Mouse (Mus musculus): ENCODE data around the gene Trir. TPM values are rescaled to one million over a fixed set of nuclear protein-coding genes. Genes with fewer than 3 reads are reported as not detected.

The Trir gene
- polyA plus RNA-seq, 1 experiment from 2014 or later = 102 TPM

GRCm38 (mm10) chr8:85073041-85073612 lies 46.5 kb downstream of the Trir start:
- peaks cover 17% of the 10 kb centered on the region; the same call in 1 of the 2 replicates for H3K4me1 ChIP-seq
- H3K27ac ChIP-seq = no peak overlapping the region
- H3K27me3 ChIP-seq = no peaks in the 10 kb centered on the region
- 94% methylated on average over 15 of the region's 15 CpGs for WGBS
- H3K9ac ChIP-seq = no peak overlapping the region
- no peak for ATAC-seq (ENCODE audit: insufficient number of reproducible peaks, low FRiP score, low TSS enrichment, low read depth)
- H3K9me3 ChIP-seq = no peaks in the 10 kb centered on the region
- H3K36me3 ChIP-seq = peaks cover 38% of the 10 kb centered on the region
- H3K4me2 ChIP-seq = no peak overlapping the region
- H3K4me3 ChIP-seq = no peak overlapping the region

- WGBS = 81% methylated on average over 10 of the region's 10 CpGs
- Histone ChIP-seq H3K36me3 (peaks cover 46% of the 10 kb centered on the region), H3K4me2 (no peak overlapping the region), H3K4me1 (peaks cover 17% of the 10 kb centered on the region; the same call in 1 of the 2 replicates), H3K9me3 (no peaks in the 10 kb centered on the region), H3K27me3 (no peaks in the 10 kb centered on the region), H3K9ac (no peak overlapping the region), H3K4me3 (no peak overlapping the region), H3K27ac (no peak overlapping the region)
- ATAC-seq (ENCODE audit: insufficient number of reproducible peaks, low FRiP score, low TSS enrichment, low read depth) = no peak
Observed at GRCm38 (mm10) chr8:85074167-85074566, 47.5 kb downstream of the Trir start.

- WGBS = 91% methylated on average over 10 of the region's 10 CpGs
- Histone ChIP-seq H3K27me3 (no peaks in the 10 kb centered on the region), H3K4me3 (no peak overlapping the region), H3K27ac (no peak overlapping the region), H3K4me1 (peaks cover 21% of the 10 kb centered on the region; the same call in 1 of the 2 replicates), H3K9me3 (no peaks in the 10 kb centered on the region), H3K36me3 (peaks cover 46% of the 10 kb centered on the region), H3K4me2 (no peak overlapping the region), H3K9ac (no peak overlapping the region)
- no peak for ATAC-seq (ENCODE audit: insufficient number of reproducible peaks, low FRiP score, low TSS enrichment, low read depth)
Observed at GRCm38 (mm10) chr8:85074617-85075016, 48.0 kb downstream of the Trir start.

GRCm38 (mm10) chr8:85076001-85076400 lies 49.4 kb downstream of the Trir start:
- no peak overlapping the region for H3K4me2 ChIP-seq
- H3K9ac ChIP-seq = no peak overlapping the region
- H3K4me3 ChIP-seq = no peak overlapping the region
- WGBS = 84% methylated on average over 9 of the region's 9 CpGs
- H3K4me1 ChIP-seq = peaks cover 23% of the 10 kb centered on the region; the same call in 1 of the 2 replicates
- peaks cover 46% of the 10 kb centered on the region for H3K36me3 ChIP-seq
- ATAC-seq (ENCODE audit: insufficient number of reproducible peaks, low FRiP score, low TSS enrichment, low read depth) = no peak
- H3K27ac ChIP-seq = no peak overlapping the region
- H3K9me3 ChIP-seq = no peaks in the 10 kb centered on the region
- no peaks in the 10 kb centered on the region for H3K27me3 ChIP-seq

GRCm38 (mm10) chr8:85076993-85077392 lies 50.4 kb downstream of the Trir start:
- no peaks in the 10 kb centered on the region for H3K9me3 ChIP-seq
- peaks cover 30% of the 10 kb centered on the region for H3K4me1 ChIP-seq
- H3K27ac ChIP-seq = no peak overlapping the region
- H3K27me3 ChIP-seq = no peaks in the 10 kb centered on the region
- H3K9ac ChIP-seq = no peak overlapping the region
- ATAC-seq (ENCODE audit: insufficient number of reproducible peaks, low FRiP score, low TSS enrichment, low read depth) = no peak
- H3K4me3 ChIP-seq = no peak overlapping the region
- H3K36me3 ChIP-seq = peaks cover 46% of the 10 kb centered on the region
- no peak overlapping the region for H3K4me2 ChIP-seq
- WGBS = 0% methylated on average over 2 of the region's 2 CpGs

Small RNA genes within 50 kb of the gene (microRNA-seq; reads per million reads assigned to microRNA genes)
- gene Mir7070 = not detected

Other genes starting within 250 kb of the Trir start
- 87.0 and 100 TPM in 2 replicates for gene Nfix, start 226.5 kb upstream of the Trir start, polyA plus RNA-seq (2015; fragmentation: Nextera tagmentation; extraction: Ambion mirVana)
- 7.5 and 8.0 TPM in 2 replicates for gene Dand5, start 204.0 kb upstream of the Trir start, polyA plus RNA-seq (2015; fragmentation: Nextera tagmentation; extraction: Ambion mirVana)
- gene Gadd45gip1, start 195.3 kb upstream of the Trir start, polyA plus RNA-seq (2015; fragmentation: Nextera tagmentation; extraction: Ambion mirVana) = 44.7 and 45.6 TPM in 2 replicates
- 102 and 122 TPM in 2 replicates for gene Rad23a, start 186.2 kb upstream of the Trir start, polyA plus RNA-seq (2015; fragmentation: Nextera tagmentation; extraction: Ambion mirVana)
- 1,060 and 1,089 TPM in 2 replicates for gene Calr, start 179.9 kb upstream of the Trir start, polyA plus RNA-seq (2015; fragmentation: Nextera tagmentation; extraction: Ambion mirVana)
- 94.4 and 98.2 TPM in 2 replicates for gene Farsa, start 169.8 kb upstream of the Trir start, polyA plus RNA-seq (2015; fragmentation: Nextera tagmentation; extraction: Ambion mirVana)
- 58.0 and 70.0 TPM in 2 replicates for gene Syce2, start 154.7 kb upstream of the Trir start, polyA plus RNA-seq (2015; fragmentation: Nextera tagmentation; extraction: Ambion mirVana)
- 31.1 and 34.3 TPM in 2 replicates for gene Gcdh, start 132.9 kb upstream of the Trir start, polyA plus RNA-seq (2015; fragmentation: Nextera tagmentation; extraction: Ambion mirVana)
- gene Klf1, start 124.9 kb upstream of the Trir start, polyA plus RNA-seq (2015; fragmentation: Nextera tagmentation; extraction: Ambion mirVana) = 1.4 and 2.5 TPM in 2 replicates
- 19.2 and 22.1 TPM in 2 replicates for gene Dnase2a, start 118.3 kb upstream of the Trir start, polyA plus RNA-seq (2015; fragmentation: Nextera tagmentation; extraction: Ambion mirVana)
- gene Mast1, start 89.5 kb upstream of the Trir start, polyA plus RNA-seq (2015; fragmentation: Nextera tagmentation; extraction: Ambion mirVana) = 0.34 and 0.35 TPM in 2 replicates
- 0.19 and 0.24 TPM in 2 replicates for gene Rtbdn, start 79.8 kb upstream of the Trir start, polyA plus RNA-seq (2015; fragmentation: Nextera tagmentation; extraction: Ambion mirVana)
- gene Gm49661, start 57.4 kb upstream of the Trir start, polyA plus RNA-seq (2015; fragmentation: Nextera tagmentation; extraction: Ambion mirVana) = not detected in 2 replicates
- gene Prdx2, start 57.2 kb upstream of the Trir start, polyA plus RNA-seq (2015; fragmentation: Nextera tagmentation; extraction: Ambion mirVana) = 635 and 681 TPM in 2 replicates
- 95.2 and 95.6 TPM in 2 replicates for gene Rnaseh2a, start 57.1 kb upstream of the Trir start, polyA plus RNA-seq (2015; fragmentation: Nextera tagmentation; extraction: Ambion mirVana)
- 30.4 and 42.5 TPM in 2 replicates for gene Junb, start 48.1 kb upstream of the Trir start, polyA plus RNA-seq (2015; fragmentation: Nextera tagmentation; extraction: Ambion mirVana)
- gene Hook2, start 36.2 kb upstream of the Trir start, polyA plus RNA-seq (2015; fragmentation: Nextera tagmentation; extraction: Ambion mirVana) = 26.9 and 28.8 TPM in 2 replicates
- gene Best2, start 12.3 kb upstream of the Trir start, polyA plus RNA-seq (2015; fragmentation: Nextera tagmentation; extraction: Ambion mirVana) = 0.12 TPM in 2 replicates
- gene Asna1, start 1.5 kb upstream of the Trir start, polyA plus RNA-seq (2015; fragmentation: Nextera tagmentation; extraction: Ambion mirVana) = 113 and 117 TPM in 2 replicates
- gene Tnpo2, start 10.1 kb downstream of the Trir start, polyA plus RNA-seq (2015; fragmentation: Nextera tagmentation; extraction: Ambion mirVana) = 32.7 and 33.7 TPM in 2 replicates
- 30.1 and 32.3 TPM in 2 replicates for gene Fbxw9, start 33.2 kb downstream of the Trir start, polyA plus RNA-seq (2015; fragmentation: Nextera tagmentation; extraction: Ambion mirVana)
- gene Gm5741, start 41.2 kb downstream of the Trir start, polyA plus RNA-seq (2015; fragmentation: Nextera tagmentation; extraction: Ambion mirVana) = not detected in 2 replicates
- gene Dhps, start 44.9 kb downstream of the Trir start, polyA plus RNA-seq (2015; fragmentation: Nextera tagmentation; extraction: Ambion mirVana) = 41.5 and 48.9 TPM in 2 replicates
- gene Wdr83os, start 53.9 kb downstream of the Trir start, polyA plus RNA-seq (2015; fragmentation: Nextera tagmentation; extraction: Ambion mirVana) = 106 and 111 TPM in 2 replicates
- 40.5 and 42.4 TPM in 2 replicates for gene Wdr83, start 54.5 kb downstream of the Trir start, polyA plus RNA-seq (2015; fragmentation: Nextera tagmentation; extraction: Ambion mirVana)
- 39.8 and 42.1 TPM in 2 replicates for gene Man2b1, start 56.4 kb downstream of the Trir start, polyA plus RNA-seq (2015; fragmentation: Nextera tagmentation; extraction: Ambion mirVana)
- gene Zfp791, start 96.3 kb downstream of the Trir start, polyA plus RNA-seq (2015; fragmentation: Nextera tagmentation; extraction: Ambion mirVana) = 2.2 and 2.5 TPM in 2 replicates
- gene Cks1brt, start 125.1 kb downstream of the Trir start, polyA plus RNA-seq (2015; fragmentation: Nextera tagmentation; extraction: Ambion mirVana) = not detected in 2 replicates
- gene Olfr371, start 199.2 kb downstream of the Trir start, polyA plus RNA-seq (2015; fragmentation: Nextera tagmentation; extraction: Ambion mirVana) = not detected in 2 replicates